Mouse (Mus musculus) heart, adult 2 months (tissue): ENCODE data around the gene Lime1. TPM values are rescaled to one million over a fixed set of nuclear protein-coding genes. Genes with fewer than 3 reads are reported as not detected.

Experiments
- DNase-seq, 2 experiments: peaks; one replicate each; pipeline ENCODE4 v3.0.0; 2021
- H3K27ac ChIP-seq: fragments of 200-600 bp; 2 replicates; pipeline ENCODE4 v1.8.1; 2022
- H3K27me3 ChIP-seq: fragments of 200-500 bp; 2 replicates; pipeline ENCODE4 v1.6.1; 2012; ENCODE audit warnings: mild to moderate bottlenecking, low read length, inconsistent platforms, mixed read lengths; ENCODE audit not compliant: control insufficient read depth, insufficient read depth
- H3K36me3 ChIP-seq: fragments of 200-500 bp; 2 replicates; pipeline ENCODE4 v1.6.1; 2012; ENCODE audit warnings: low read length, inconsistent platforms; ENCODE audit not compliant: control insufficient read depth, insufficient read depth
- H3K4me1 ChIP-seq: fragments of 200-500 bp; 2 replicates; pipeline ENCODE4 v1.6.1; 2011; ENCODE audit warnings: low read length; ENCODE audit not compliant: control insufficient read depth, insufficient read depth
- H3K4me3 ChIP-seq: fragments of 200-600 bp; 2 replicates; pipeline ENCODE4 v1.8.1; 2022
- H3K79me2 ChIP-seq: fragments of 200-500 bp; replicated peaks from 2 replicates; pipeline ENCODE4 v1.6.1; 2012; ENCODE audit warnings: mild to moderate bottlenecking, inconsistent platforms, low read length, moderate library complexity, mixed read lengths; ENCODE audit not compliant: control insufficient read depth, insufficient read depth
- H3K9ac ChIP-seq: fragments of 200-500 bp; 2 replicates; pipeline ENCODE4 v1.6.1; 2012; ENCODE audit warnings: low read depth, mild to moderate bottlenecking, control low read depth, inconsistent platforms, low read length, mixed read lengths
- CTCF ChIP-seq: fragments of 200-600 bp; IDR thresholded peaks from 2 replicates; pipeline ENCODE4 v1.8.1; 2022; ENCODE audit warnings: antibody characterized with exemption, mild to moderate bottlenecking, moderate library complexity
- EP300 ChIP-seq: fragments of 200-500 bp; IDR thresholded peaks from 2 replicates; pipeline ENCODE4 v1.6.1; 2011; ENCODE audit warnings: low read depth, low read length, control low read depth; ENCODE audit not compliant: insufficient read depth
- POLR2A ChIP-seq: fragments of 200-500 bp; IDR thresholded peaks from 2 replicates; pipeline ENCODE4 v1.6.1; 2011; ENCODE audit warnings: mild to moderate bottlenecking, low read depth, low read length, control low read depth; ENCODE audit not compliant: insufficient read depth
- WGBS: fragments of 180-500 bp; shearing (Covaris S2); methylation state at CpG from one replicate; pipeline ENCODE4 v1.1.7; 2018; 5-methylcytosine and 5-hydroxymethylcytosine counted together
- intact Hi-C: fragments of 180-260 bp; cut with DNase I; formaldehyde crosslinking; loops from one replicate; pipeline ENCODE4 v1.15.1; 2025
- polyA plus RNA-seq: library from polyadenylated mRNA; depleted of rRNA; stranded (reverse); fragments of >200 nt; gene quantifications from 2 replicates; pipeline ENCODE4 v1.2.3, GENCODE M21; 2012
- total RNA-seq, 2 experiments: library from RNA; stranded (reverse); gene quantifications; 2 replicates each; pipeline ENCODE4 v1.2.3; 2021

Gene Lime1
- total and polyA plus RNA-seq, 3 experiments, result 5.0 to 21.7 (median 5.2) TPM

- 37% methylated on average over 4 of the region's 4 CpGs for WGBS
- no peak for TF ChIP-seq POLR2A
- peak; percentile 92 for TF ChIP-seq EP300
- peak; percentile 92 for TF ChIP-seq CTCF
- intact Hi-C loops, result loop anchor here (1.0 to 2.0 kb wide), 4 partner anchors 18 to 202 kb away; no protein-coding TSS in a partner anchor
These were observed 12.8 kb downstream of the Lime1 start for GRCm38 (mm10) chr2:181392600-181393213.

GRCm38 (mm10) chr2:181394086-181394485 lies 14.2 kb downstream of the Lime1 start:
- intact Hi-C loops, result no loop called here
- Histone ChIP-seq H3K36me3 (no peaks in the 10 kb centered on the region), H3K9ac (no peak overlapping the region), H3K4me1 (no peaks in the 10 kb centered on the region; the same call in 1 of the 2 replicates), H3K4me3 (no peak overlapping the region), H3K27ac (no peak overlapping the region), H3K27me3 (no peaks in the 10 kb centered on the region), H3K79me2 (no peaks in the 10 kb centered on the region)
- DNase-seq, result no peak
- 89% methylated on average over 3 of the region's 3 CpGs for WGBS
- TF ChIP-seq POLR2A (no peak), EP300 (no peak), CTCF (no peak)

More at GRCm38 (mm10) chr2:181392600-181393213, 12.8 kb downstream of the Lime1 start:
- DNase-seq, result peak; percentile 80 to 85
- Histone ChIP-seq H3K4me3 (no peak overlapping the region), H3K4me1 (no peaks in the 10 kb centered on the region; the same call in 1 of the 2 replicates), H3K27me3 (no peaks in the 10 kb centered on the region), H3K27ac (no peak overlapping the region), H3K36me3 (no peaks in the 10 kb centered on the region), H3K9ac (no peak overlapping the region), H3K79me2 (no peaks in the 10 kb centered on the region)

- Histone ChIP-seq H3K36me3 (no peaks in the 10 kb centered on the region), H3K79me2 (no peaks in the 10 kb centered on the region), H3K4me1 (no peaks in the 10 kb centered on the region; the same call in 1 of the 2 replicates), H3K4me3 (no peak overlapping the region), H3K27ac (no peak overlapping the region), H3K9ac (no peak overlapping the region), H3K27me3 (no peaks in the 10 kb centered on the region)
- WGBS, result 39% methylated on average over 5 of the region's 5 CpGs
- intact Hi-C loops, result no loop called here
- DNase-seq, result no peak
- TF ChIP-seq EP300, result no peak
- TF ChIP-seq POLR2A, result no peak
- TF ChIP-seq CTCF, result no peak
These were observed 17.4 kb downstream of the Lime1 start for GRCm38 (mm10) chr2:181397207-181397761.

GRCm38 (mm10) chr2:181401497-181401896 lies 21.6 kb downstream of the Lime1 start:
- 15% methylated on average over 1 of the region's 1 CpGs for WGBS
- intact Hi-C loops, result no loop called here
- H3K9ac ChIP-seq, result no peak overlapping the region
- H3K4me3 ChIP-seq, result no peak overlapping the region
- TF ChIP-seq CTCF, result no peak
- no peak for TF ChIP-seq EP300
- TF ChIP-seq POLR2A, result no peak
- H3K36me3 ChIP-seq, result no peaks in the 10 kb centered on the region
- no peak for DNase-seq
- H3K4me1 ChIP-seq, result no peaks in the 10 kb centered on the region; the same call in 1 of the 2 replicates
- no peaks in the 10 kb centered on the region; the same call in none of the 2 replicates for H3K79me2 ChIP-seq
- no peaks in the 10 kb centered on the region for H3K27me3 ChIP-seq
- no peak overlapping the region for H3K27ac ChIP-seq

- WGBS, result 86% methylated on average over 3 of the region's 3 CpGs
- no peak overlapping the region for H3K9ac ChIP-seq
- no peaks in the 10 kb centered on the region for H3K27me3 ChIP-seq
- H3K79me2 ChIP-seq, result peaks cover 2% of the 10 kb centered on the region
- intact Hi-C loops, result no loop called here
- H3K4me1 ChIP-seq, result no peaks in the 10 kb centered on the region
- no peak overlapping the region for H3K4me3 ChIP-seq
- H3K36me3 ChIP-seq, result no peaks in the 10 kb centered on the region
- TF ChIP-seq POLR2A, result no peak
- no peak for TF ChIP-seq CTCF
- no peak for TF ChIP-seq EP300
- H3K27ac ChIP-seq, result no peak overlapping the region
- DNase-seq, result no peak
These were observed 23.8 kb downstream of the Lime1 start for GRCm38 (mm10) chr2:181403722-181404121.

- Histone ChIP-seq H3K4me3 (no peak overlapping the region), H3K27ac (no peak overlapping the region), H3K79me2 (peaks cover 3% of the 10 kb centered on the region; the same call in 1 of the 2 replicates), H3K36me3 (peaks cover 9% of the 10 kb centered on the region), H3K9ac (no peak overlapping the region), H3K27me3 (no peaks in the 10 kb centered on the region), H3K4me1 (peaks cover 6% of the 10 kb centered on the region)
- TF ChIP-seq CTCF (no peak), POLR2A (no peak), EP300 (no peak)
- no peak for DNase-seq
- intact Hi-C loops, result loop anchor here (2.0 kb wide), 1 partner anchor 17 kb away; no protein-coding TSS in a partner anchor
- 75% methylated on average over 7 of the region's 7 CpGs for WGBS
These were observed 29.8 kb downstream of the Lime1 start for GRCm38 (mm10) chr2:181409643-181410042.
